Mouse (Mus musculus) hindbrain, embryonic 13.5 days (tissue): ENCODE measurements around the gene Crk. TPM values are rescaled to one million over a fixed set of nuclear protein-coding genes. Genes with fewer than 3 reads are reported as not detected.
"Not testable (repeated sequence)": the region's sequence is repeated elsewhere in the genome, so short reads cannot be mapped to it uniquely, and the experiment has no call there.

Source experiments
- ATAC-seq: fragments of 200-750 bp; cut with Nextera tagmentation; 2 replicates; pipeline ENCODE4 v1.8.0; 2017; ENCODE audit warnings: moderate TSS enrichment; ENCODE audit not compliant: low FRiP score
- H3K27ac ChIP-seq: fragments of 300-500 bp; sonication (generic); 2 replicates; pipeline ENCODE4 v1.5.1; 2015; ENCODE audit warnings: inconsistent platforms, mild to moderate bottlenecking, moderate library complexity
- H3K27me3 ChIP-seq: fragments of 300-500 bp; sonication (generic); 2 replicates; pipeline ENCODE4 v1.6.1; 2015; ENCODE audit warnings: mild to moderate bottlenecking, inconsistent platforms
- H3K36me3 ChIP-seq: fragments of 300-500 bp; sonication (generic); 2 replicates; pipeline ENCODE4 v1.6.1; 2015; ENCODE audit warnings: mild to moderate bottlenecking, inconsistent platforms
- H3K4me1 ChIP-seq: fragments of 300-500 bp; sonication (generic); replicated peaks from 2 replicates; pipeline ENCODE4 v1.6.1; 2015; ENCODE audit warnings: inconsistent platforms
- H3K4me2 ChIP-seq: fragments of 300-500 bp; sonication (generic); 2 replicates; pipeline ENCODE4 v1.6.1; 2015; ENCODE audit warnings: inconsistent platforms, mild to moderate bottlenecking, moderate library complexity
- H3K4me3 ChIP-seq: fragments of 300-500 bp; sonication (generic); 2 replicates; pipeline ENCODE4 v1.5.1; 2015; ENCODE audit warnings: mild to moderate bottlenecking, inconsistent platforms
- H3K9ac ChIP-seq: fragments of 300-500 bp; sonication (generic); 2 replicates; pipeline ENCODE4 v1.6.1; 2015; ENCODE audit warnings: mild to moderate bottlenecking, inconsistent platforms
- H3K9me3 ChIP-seq: fragments of 300-500 bp; sonication (generic); 2 replicates; pipeline ENCODE4 v1.6.1; 2016; ENCODE audit warnings: inconsistent platforms
- WGBS: fragments of 180-500 bp; shearing (Covaris S2); methylation state at CpG from one replicate; pipeline ENCODE4 v1.1.7; 2015; 5-methylcytosine and 5-hydroxymethylcytosine counted together
- polyA plus RNA-seq: library from polyadenylated mRNA; unstranded; fragments of >200 nt; fragmentation: Nextera tagmentation; extraction: Ambion mirVana; gene quantifications from 2 replicates; pipeline ENCODE4 v1.2.1, GENCODE M21; 2015

The Crk gene
- polyA plus RNA-seq, 1 experiment from 2014 or later: 120 TPM

- 91% methylated on average over 6 of the region's 6 CpGs for WGBS
- H3K9ac ChIP-seq: no peak overlapping the region
- no peak for ATAC-seq
- H3K36me3 ChIP-seq: peaks cover 79% of the 10 kb centered on the region
- H3K4me1 ChIP-seq: no peaks in the 10 kb centered on the region
- no peaks in the 10 kb centered on the region for H3K27me3 ChIP-seq
- no peak overlapping the region for H3K4me3 ChIP-seq
- no peak overlapping the region for H3K4me2 ChIP-seq
- no peaks in the 10 kb centered on the region for H3K9me3 ChIP-seq
- H3K27ac ChIP-seq: no peak overlapping the region
These were observed 23.7 kb downstream of the Crk start for GRCm38 (mm10) chr11:75702761-75703160.

- Histone ChIP-seq H3K4me3 (no peak overlapping the region), H3K27ac (no peak overlapping the region), H3K4me2 (no peak overlapping the region), H3K9ac (no peak overlapping the region), H3K9me3 (no peaks in the 10 kb centered on the region), H3K36me3 (peaks cover 69% of the 10 kb centered on the region), H3K4me1 (no peaks in the 10 kb centered on the region), H3K27me3 (no peaks in the 10 kb centered on the region)
- 87% methylated on average over 2 of the region's 2 CpGs for WGBS
- no peak for ATAC-seq
These were observed 24.7 kb downstream of the Crk start for GRCm38 (mm10) chr11:75703748-75704147.

- H3K27me3 ChIP-seq: no peaks in the 10 kb centered on the region
- no peak overlapping the region for H3K4me3 ChIP-seq
- no peaks in the 10 kb centered on the region for H3K36me3 ChIP-seq
- ATAC-seq: no peak
- WGBS: 97% methylated on average over 1 of the region's 1 CpGs
- no peak overlapping the region for H3K27ac ChIP-seq
- no peak overlapping the region for H3K9ac ChIP-seq
- H3K4me2 ChIP-seq: no peak overlapping the region
- H3K9me3 ChIP-seq: no peaks in the 10 kb centered on the region
- H3K4me1 ChIP-seq: no peaks in the 10 kb centered on the region
These were observed 34.9 kb downstream of the Crk start for GRCm38 (mm10) chr11:75713949-75714348.

DNA sequence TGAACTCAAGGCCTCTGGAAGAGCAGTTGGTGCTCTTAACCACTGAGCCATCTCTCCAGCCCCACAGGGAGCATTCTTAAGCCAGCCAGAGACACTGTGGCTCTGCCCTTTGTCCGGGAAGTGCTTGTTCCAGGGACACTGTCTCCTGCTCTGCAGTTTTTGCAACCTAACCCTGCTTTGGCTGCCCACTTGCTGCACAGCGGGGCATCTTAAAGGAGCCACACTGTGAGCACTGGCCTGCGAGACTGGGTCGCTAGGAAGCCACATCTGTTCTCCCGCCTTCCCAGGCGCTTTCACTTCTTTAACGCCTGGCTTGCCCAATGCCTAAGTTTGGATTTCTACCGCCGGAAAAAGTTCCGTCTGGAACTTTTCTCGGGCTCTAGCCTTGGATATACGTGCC is 36.5 kb downstream of the Crk start:
- 0 out of 2 replicates have a peak, but pooled peaks cover 4% of the 10 kb centered on the region for H3K9me3 ChIP-seq
- ATAC-seq: no peak
- H3K9ac ChIP-seq: no peak overlapping the region
- H3K27ac ChIP-seq: no peak overlapping the region
- H3K4me2 ChIP-seq: no peak overlapping the region
- 11% methylated on average over 12 of the region's 12 CpGs for WGBS
- no peaks in the 10 kb centered on the region for H3K36me3 ChIP-seq
- H3K4me3 ChIP-seq: no peak overlapping the region
- no peaks in the 10 kb centered on the region for H3K27me3 ChIP-seq
- H3K4me1 ChIP-seq: no peaks in the 10 kb centered on the region

DNA sequence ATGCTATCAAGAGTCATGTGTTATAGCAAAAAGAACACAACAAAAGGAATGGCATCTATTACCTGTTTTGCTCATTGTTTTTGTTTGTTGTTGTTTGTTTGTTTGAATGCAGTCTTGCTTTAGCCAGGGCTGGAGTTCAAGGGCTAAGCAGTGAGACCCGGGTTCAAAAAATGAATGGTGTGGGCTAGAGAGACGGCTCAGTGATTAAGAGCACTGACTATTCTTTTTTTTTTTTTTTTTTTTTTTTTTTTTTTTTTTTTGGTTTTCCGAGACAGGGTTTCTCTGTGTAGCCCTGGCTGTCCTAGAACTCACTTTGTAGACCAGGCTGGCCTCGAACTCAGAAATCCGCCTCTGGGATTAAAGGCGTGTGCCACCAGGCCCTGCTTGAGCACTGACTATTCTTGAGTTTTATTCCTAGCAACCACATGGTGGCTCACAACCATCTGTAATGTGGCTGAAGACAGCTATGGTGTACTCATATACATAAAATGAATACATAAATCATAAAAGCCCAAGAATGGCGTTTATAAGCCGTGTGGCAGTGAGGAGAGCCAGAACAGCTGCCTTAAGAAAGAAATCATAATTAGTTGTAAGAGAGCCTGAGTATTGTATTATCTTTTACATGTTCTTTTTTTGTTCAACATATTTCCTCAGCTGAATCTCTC is 37.7 kb downstream of the Crk start:
- H3K4me1 ChIP-seq: no peaks in the 10 kb centered on the region
- no peak overlapping the region for H3K27ac ChIP-seq
- H3K9me3 ChIP-seq: peaks cover 12% of the 10 kb centered on the region
- H3K9ac ChIP-seq: no peak overlapping the region
- H3K4me3 ChIP-seq: no peak overlapping the region
- 86% methylated on average over 7 of the region's 8 CpGs for WGBS
- no peak for ATAC-seq
- H3K27me3 ChIP-seq: no peaks in the 10 kb centered on the region
- H3K36me3 ChIP-seq: no peaks in the 10 kb centered on the region
- no peak overlapping the region for H3K4me2 ChIP-seq

DNA sequence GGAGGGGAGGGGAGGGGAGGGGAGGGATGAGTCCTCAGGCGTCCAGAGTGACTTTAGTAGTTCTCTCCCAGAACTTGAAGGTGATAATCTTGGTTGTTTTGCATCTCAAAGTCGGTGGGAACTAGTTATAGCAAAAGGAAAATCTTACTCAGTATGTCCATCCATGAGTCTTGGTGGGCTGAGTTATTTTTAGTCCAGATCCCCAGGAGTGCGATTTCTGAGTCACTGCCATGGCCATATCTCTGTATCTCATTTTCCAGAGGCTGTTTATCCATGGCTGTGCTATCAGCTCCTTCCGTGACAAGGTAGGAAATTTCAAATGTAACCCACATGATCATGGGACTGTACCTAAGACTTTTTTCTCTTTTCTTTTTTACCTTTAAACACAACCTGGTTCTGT is 43.3 kb downstream of the Crk start:
- Histone ChIP-seq H3K9ac (no peak overlapping the region), H3K27me3 (no peaks in the 10 kb centered on the region), H3K4me1 (no peaks in the 10 kb centered on the region), H3K9me3 (peaks cover 12% of the 10 kb centered on the region), H3K4me2 (no peak overlapping the region), H3K27ac (no peak overlapping the region), H3K4me3 (no peak overlapping the region), H3K36me3 (no peaks in the 10 kb centered on the region)
- whole genome bisulfite sequencing: 67% methylated on average over 4 of the region's 4 CpGs
- ATAC-seq: no peak

DNA sequence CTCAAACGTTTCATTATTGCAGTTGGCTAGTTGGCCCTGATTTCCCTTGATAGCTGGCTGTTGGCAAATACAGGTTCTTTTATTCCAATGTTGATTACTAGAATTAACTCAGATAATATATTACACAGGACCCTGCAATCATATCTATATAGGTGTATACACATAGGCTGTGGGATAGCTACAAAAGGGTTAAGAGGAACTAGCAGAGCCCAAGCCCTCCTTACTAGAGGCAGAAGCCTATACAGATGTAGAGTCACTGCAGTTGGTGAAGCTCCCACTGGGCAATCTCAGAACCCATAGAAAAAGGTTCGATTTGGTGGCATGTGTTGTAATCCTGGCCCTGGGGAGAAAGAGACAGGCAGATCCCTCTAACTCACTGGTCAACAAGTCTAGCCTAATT is 48.1 kb downstream of the Crk start:
- Histone ChIP-seq H3K9me3 (no peaks in the 10 kb centered on the region), H3K4me1 (peaks cover 11% of the 10 kb centered on the region), H3K36me3 (no peaks in the 10 kb centered on the region), H3K9ac (no peak overlapping the region), H3K4me2 (no peak overlapping the region), H3K4me3 (no peak overlapping the region), H3K27ac (no peak overlapping the region), H3K27me3 (no peaks in the 10 kb centered on the region)
- 84% methylated on average over 2 of the region's 2 CpGs for WGBS
- no peak for ATAC-seq

- H3K27me3 ChIP-seq, H3K9ac ChIP-seq, ATAC-seq, H3K4me2 ChIP-seq, H3K4me3 ChIP-seq, H3K9me3 ChIP-seq, H3K27ac ChIP-seq, H3K36me3 ChIP-seq: not testable (repeated sequence)
- WGBS: 96% methylated on average over 6 of the region's 6 CpGs
- peaks cover 14% of the 10 kb centered on the region for H3K4me1 ChIP-seq
These were observed 48.6 kb downstream of the Crk start for GRCm38 (mm10) chr11:75727659-75728058.

DNA sequence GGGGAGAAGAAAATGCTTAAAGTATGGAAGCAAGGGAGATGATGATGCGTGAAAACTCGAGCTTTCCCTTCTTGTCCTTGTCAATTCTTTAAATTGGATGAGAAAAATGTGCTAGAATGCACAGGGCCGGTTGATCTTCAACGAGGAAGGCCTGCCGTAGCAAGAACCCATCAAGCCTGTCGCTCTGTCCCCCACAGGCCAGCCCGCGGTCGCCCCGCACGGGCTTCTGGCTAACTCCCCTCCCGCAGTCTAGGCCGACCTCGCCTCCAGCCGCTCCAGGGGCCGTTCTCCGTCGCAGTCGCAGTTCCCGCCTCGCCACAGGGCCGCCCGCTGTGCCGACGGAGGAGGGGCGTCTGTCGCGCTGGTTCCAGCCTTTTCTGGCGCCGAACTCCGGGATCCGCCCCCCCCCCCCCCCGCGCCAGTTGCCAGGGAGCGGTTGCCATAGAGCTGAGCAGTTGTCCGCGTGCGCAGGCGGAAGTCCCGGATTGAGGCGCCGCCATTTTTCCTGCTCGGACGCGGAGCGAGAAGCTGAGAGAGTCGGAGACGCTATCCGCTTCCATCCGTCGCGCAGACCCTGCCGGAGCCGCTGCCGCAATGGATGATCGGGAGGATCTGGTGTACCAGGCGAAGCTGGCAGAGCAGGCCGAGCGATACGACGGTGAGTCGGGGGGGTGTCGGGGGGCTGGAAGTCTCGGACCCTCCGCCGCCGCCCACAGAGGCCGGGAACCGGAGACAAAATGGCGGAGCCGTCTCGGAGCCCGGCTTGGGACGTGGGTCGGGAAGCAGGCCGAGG is 53.6 kb downstream of the Crk start, which contains the start of gene Ywhae:
Gene Ywhae, plus strand, starts transcription at position 436 of the 793 bp plus-strand sequence.
- Histone ChIP-seq H3K4me1 (peaks cover 42% of the 10 kb centered on the region), H3K4me2 (peak within 1 kb of the TSS; percentile 88), H3K36me3 (no peaks in the 10 kb centered on the region), H3K9ac (peak within 1 kb of the TSS; percentile 99), H3K27me3 (no peaks in the 10 kb centered on the region), H3K9me3 (no peaks in the 10 kb centered on the region), H3K27ac (peak within 1 kb of the TSS; percentile 100), H3K4me3 (peak within 1 kb of the TSS; percentile 83)
- 1% methylated on average over 71 of the region's 76 CpGs for WGBS
- peak; percentile 92 for ATAC-seq

GRCm38 (mm10) chr11:75733227-75733940 is 54.3 kb downstream of the Crk start:
- Histone ChIP-seq H3K9ac (peak overlapping the region; percentile 99), H3K36me3 (peaks cover 6% of the 10 kb centered on the region; the same call in 1 of the 2 replicates), H3K4me3 (peak overlapping the region; percentile 83), H3K27me3 (no peaks in the 10 kb centered on the region), H3K4me2 (peak overlapping the region; percentile 88), H3K4me1 (peaks cover 49% of the 10 kb centered on the region), H3K27ac (peak overlapping the region; percentile 100), H3K9me3 (no peaks in the 10 kb centered on the region)
- peak; percentile 79 for ATAC-seq
- WGBS: under 1% methylated on average over 49 of the region's 52 CpGs

DNA sequence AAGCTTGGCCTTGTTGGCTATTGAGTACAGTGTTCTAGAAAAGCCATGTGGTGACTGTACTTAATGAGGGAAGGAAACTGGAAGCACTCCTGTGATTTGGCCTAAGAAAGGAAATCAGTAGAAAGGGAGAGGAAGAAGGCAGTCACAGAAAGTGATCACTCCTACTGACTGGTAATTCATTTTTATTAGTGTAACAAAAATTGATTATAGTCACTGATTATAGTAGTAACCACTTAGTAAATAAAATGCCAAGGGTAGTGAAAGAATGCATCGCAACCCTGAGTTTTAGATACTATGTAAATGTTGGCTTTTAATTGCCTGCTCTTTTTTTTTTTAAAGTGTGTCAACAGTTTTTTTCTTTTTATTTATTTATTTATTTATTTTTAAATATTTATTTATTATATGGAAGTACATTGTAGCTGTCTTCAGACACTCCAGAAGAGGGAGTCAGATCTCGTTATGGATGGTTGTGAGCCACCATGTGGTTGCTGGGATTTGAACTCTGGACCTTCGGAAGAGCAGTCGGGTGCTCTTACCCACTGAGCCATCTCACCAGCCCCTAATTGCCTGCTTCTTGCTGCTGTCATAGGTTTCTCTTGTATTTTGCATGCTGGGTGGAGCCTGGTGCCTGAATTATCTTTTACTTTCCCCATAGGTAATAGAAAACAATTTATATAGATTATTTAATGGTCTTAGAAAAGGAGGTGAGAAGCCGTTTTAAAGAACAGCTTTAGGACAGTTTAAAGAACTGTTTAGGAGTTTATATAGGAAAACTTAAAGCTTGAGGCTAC is 56.6 kb downstream of the Crk start:
- Histone ChIP-seq H3K4me1 (peaks cover 56% of the 10 kb centered on the region), H3K9ac (no peak overlapping the region)
- ATAC-seq: no peak

More for the DNA sequence above, 56.6 kb downstream of the Crk start:
- Histone ChIP-seq H3K36me3 (peaks cover 10% of the 10 kb centered on the region; the same call in 1 of the 2 replicates), H3K27me3 (no peaks in the 10 kb centered on the region), H3K27ac (no peak overlapping the region), H3K4me3 (peak overlapping the region; percentile 83), H3K9me3 (no peaks in the 10 kb centered on the region), H3K4me2 (peak overlapping the region; percentile 88)
- WGBS: 75% methylated on average over 5 of the region's 5 CpGs
